Mouse (Mus musculus) ES-E14 (cell line): ENCODE measurements around the gene Gm28635.

ENCODE experiments used
- CHD2 ChIP-seq: IDR thresholded peaks from 2 replicates; pipeline ENCODE4 v1.6.1; 2014; ENCODE audit warnings: mild to moderate bottlenecking, low read depth, low read length, inconsistent platforms
- MAFK ChIP-seq: IDR thresholded peaks from 2 replicates; pipeline ENCODE4 v1.6.1; 2014; ENCODE audit warnings: mild to moderate bottlenecking, low read depth, low read length, inconsistent platforms; ENCODE audit not compliant: insufficient read depth
- ZC3H11A ChIP-seq: IDR thresholded peaks from 2 replicates; pipeline ENCODE4 v1.6.1; 2012; ENCODE audit warnings: low read depth, mild to moderate bottlenecking, inconsistent platforms, low read length, borderline replicate concordance
- ZNF384 ChIP-seq: IDR thresholded peaks from 2 replicates; pipeline ENCODE4 v1.6.1; 2012; ENCODE audit warnings: low read depth, low read length, inconsistent platforms

DNA sequence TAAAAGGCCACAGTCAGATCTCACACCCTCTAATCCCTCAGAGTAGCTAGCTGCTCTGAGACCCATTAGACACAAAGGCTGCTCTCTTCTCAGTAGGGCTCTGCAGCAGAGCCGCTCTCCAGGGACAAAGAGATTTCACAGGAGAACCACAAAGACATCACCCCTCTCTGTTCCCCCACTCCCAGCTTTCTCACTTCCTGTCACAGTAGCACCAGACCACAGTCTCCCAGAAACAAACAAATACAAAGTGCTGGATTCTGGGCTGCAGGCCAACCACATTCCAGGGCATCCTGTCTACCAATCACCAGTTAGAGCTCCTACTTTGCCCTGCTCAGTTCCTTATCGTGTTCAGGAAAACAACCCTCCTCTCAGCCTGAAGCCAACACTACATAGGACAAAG lies 42.2 kb downstream of the Gm28635 start:
- TF ChIP-seq MAFK (no peak), ZNF384 (no peak), CHD2 (no peak), ZC3H11A (no peak)
